Mouse (Mus musculus) adrenal gland, postnatal 25 days (tissue): ENCODE results near the gene Haus4. TPM values are rescaled to one million over a fixed set of nuclear protein-coding genes. Genes with fewer than 3 reads are reported as not detected.

ENCODE experiments used
- DNase-seq: peaks from one replicate; pipeline ENCODE4 v3.0.0; 2021; ENCODE audit warnings: mixed read lengths
- total RNA-seq: library from RNA; stranded (reverse); gene quantifications from 2 replicates; pipeline ENCODE4 v1.2.3, GENCODE M21; 2021

Haus4 gene
- total RNA-seq, 1 experiment from 2014 or later: 29.5 TPM

- DNase-seq: peak; percentile 65
Observed at GRCm38 (mm10) chr14:54572790-54573736, 18.6 kb upstream of the Haus4 start.

- DNase-seq: no peak
Observed at GRCm38 (mm10) chr14:54572122-54572521, 17.7 kb upstream of the Haus4 start.

DNA sequence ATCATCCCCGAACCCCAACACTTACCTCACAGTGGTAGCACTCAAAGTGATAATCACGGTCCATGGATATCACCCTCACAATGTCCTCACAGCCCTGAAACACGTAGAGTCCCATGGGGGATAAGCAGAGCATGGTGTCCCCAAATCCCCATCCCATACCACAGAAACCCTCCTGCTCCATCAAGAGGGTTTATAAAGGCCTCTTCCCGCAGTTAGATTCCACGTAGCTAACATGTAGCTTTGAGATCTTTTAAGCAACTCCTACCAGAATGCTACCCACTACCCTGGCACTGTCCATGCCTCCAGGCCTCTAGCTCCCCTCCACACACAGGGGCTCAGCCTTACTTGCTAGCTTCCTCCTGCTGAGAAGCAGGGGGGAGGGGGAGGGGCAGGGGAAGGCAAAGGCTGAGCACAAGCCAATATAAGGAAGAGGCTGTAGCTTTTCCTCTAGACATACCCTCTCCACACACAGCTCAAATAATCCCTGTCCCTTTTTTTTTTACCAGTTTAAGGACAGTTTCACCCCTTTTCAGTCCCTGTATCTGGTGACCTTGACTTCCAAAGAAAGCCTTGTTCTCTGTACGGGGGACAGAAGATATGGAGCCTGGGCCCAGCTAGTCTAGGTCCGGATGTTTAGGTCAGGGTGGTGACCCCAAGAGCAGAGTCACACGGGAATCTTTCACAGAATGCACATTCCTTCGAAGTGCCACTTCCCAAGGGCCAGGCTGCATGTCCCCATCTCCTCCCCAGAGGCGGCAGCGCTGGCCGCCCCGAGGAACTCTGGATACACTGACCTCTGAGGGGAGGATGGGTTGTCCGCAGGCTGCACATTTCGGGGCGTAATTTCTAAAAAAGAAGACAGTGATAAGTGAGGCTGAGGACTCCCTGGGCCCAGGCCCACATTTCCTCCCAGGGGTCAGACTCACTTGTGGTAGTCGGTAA lies 15.3 kb upstream of the Haus4 start:
- DNase-seq: no peak

DNA sequence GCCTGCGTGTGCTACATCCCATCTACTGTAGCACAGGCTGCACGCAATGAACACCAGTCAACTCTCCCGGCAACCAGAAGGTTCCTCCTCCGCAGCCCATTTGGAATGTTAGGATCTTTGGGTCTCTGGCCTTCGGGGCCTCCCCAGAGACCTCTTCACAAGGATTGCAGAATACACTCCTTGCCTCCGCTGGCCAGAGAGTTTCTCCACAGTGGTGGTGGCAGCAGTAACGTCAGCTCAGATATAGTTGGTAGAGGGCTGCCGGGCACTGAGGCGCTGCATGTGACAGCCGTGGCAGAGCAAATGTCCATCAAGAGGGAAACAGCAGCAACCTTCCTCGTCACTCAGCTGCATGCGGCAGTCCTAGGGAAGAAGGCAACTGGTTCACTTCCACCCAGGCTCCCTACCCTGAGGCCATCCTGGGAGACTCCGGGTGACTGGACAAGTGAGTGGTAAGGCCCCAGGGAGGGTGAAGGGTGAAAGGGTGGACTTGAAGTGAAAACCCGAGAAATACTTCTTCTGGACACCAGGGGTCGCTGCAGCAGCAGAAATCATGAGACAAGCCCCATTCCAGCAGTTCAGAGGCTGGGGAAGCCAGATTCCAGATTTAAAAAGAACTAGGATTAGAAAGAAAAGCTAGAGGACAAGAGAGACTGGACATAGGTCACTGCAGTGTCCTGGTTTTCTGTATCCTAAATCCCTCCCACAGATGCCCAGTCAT lies 14.4 kb upstream of the Haus4 start:
- DNase-seq: peak; percentile 69

- no peak for DNase-seq
Observed at GRCm38 (mm10) chr14:54560527-54561242, 6.3 kb upstream of the Haus4 start.

GRCm38 (mm10) chr14:54557330-54557729 lies 2.9 kb upstream of the Haus4 start:
- DNase-seq: no peak

DNA sequence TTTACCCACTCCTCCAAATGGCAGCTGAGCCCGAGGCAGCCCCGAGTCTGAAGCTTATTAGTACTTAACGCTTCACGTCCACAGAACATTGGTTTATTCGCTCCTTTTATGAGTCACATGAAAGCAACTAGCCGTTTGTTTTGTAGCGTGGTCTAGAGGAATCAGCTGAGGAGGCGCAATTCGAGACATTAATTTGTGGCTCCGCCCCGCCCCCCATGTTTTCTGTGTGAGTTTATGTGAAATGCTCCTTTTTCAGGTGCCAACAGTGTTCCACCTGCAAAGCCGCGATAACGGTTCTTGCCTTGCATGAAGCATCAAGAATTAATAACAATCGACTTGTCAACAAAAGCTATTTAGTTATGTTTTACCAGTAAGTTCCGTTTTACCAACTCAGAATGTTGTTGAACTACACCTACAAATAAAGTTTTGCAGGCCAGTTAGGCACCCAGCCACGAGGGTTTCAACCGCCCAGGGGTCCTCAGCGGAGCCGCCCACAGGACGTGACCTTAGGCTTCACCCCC lies 902 bp downstream of the Haus4 start:
- no peak for DNase-seq

- no peak for DNase-seq
Observed at GRCm38 (mm10) chr14:54544703-54545102, 9.7 kb downstream of the Haus4 start.

GRCm38 (mm10) chr14:54540771-54541170 lies 13.6 kb downstream of the Haus4 start:
- DNase-seq: no peak

- no peak for DNase-seq
Observed at GRCm38 (mm10) chr14:54538580-54538979, 15.8 kb downstream of the Haus4 start.

- peak; percentile 79 for DNase-seq
Observed at GRCm38 (mm10) chr14:54528446-54529111, 25.8 kb downstream of the Haus4 start.

DNA sequence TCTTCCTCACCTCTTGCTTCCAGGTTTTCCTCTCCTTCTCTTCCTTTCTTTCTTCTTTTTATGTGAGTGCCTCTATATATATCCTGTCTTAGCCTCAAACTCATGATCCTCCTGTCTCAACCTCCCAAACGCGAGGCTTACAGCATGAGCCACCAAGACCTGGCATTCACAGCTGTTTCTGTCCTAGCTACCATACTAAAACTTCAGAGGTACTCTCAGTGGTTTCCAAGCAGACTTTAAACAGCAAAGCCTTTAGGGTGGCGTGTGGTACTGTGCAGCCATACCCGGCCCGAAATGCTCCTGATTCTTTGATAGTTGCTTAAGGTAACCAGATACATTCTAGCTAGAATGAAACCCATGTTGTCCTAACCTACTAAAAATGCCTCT lies 26.4 kb downstream of the Haus4 start:
- no peak for DNase-seq

GRCm38 (mm10) chr14:54527227-54528006 lies 27.0 kb downstream of the Haus4 start:
- no peak for DNase-seq

GRCm38 (mm10) chr14:54523600-54523999 lies 30.8 kb downstream of the Haus4 start:
- no peak for DNase-seq

DNA sequence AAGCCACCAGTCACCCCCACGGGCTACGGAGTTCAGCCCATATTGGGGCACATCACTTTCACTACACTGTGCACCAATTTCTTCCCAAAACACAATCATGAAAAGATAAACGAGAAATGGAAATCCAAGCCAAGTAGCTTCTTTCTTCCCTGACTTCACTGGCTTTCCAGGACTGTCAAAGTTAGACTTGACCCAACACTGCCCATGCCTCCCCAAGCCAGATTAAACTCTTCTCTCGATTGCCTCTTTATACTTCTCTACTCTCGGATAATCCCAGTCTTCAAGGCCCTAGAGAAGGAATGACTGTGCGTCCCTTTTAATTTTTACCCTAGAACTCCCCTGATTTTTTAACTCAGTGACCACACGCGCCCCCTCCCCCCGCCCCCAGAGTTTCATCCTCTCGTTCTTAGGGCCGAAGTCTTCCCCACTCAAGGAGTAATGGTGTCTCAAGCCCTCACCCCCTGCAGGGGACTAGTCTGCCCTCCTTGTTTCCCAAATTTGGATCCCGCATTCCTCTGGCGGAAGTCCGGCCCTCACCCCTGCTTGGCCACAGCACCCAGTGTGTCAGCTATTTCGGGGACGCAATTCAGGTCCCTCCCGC lies 37.6 kb downstream of the Haus4 start:
- DNase-seq: no peak

DNA sequence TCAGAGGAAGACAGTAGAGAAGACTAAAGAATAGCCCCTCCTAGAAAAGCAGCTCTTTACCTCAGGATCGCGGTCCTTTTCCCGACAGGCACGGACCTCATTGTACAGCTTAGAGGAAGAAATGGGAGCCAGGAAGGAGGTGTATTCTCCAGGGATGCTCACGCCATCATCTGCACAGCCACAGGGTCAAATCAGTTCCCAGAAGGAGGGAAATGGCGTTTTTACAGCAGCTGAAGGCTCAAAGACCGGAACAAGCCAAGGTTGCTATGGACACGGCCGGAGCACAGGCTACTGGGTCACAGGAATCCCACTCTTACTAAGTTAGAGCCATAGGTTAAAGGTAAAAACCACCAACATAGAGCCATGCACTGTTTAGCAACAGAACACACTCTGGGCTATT lies 44.6 kb downstream of the Haus4 start:
- DNase-seq: no peak

GRCm38 (mm10) chr14:54503092-54503491 lies 51.3 kb downstream of the Haus4 start:
- no peak for DNase-seq

DNA sequence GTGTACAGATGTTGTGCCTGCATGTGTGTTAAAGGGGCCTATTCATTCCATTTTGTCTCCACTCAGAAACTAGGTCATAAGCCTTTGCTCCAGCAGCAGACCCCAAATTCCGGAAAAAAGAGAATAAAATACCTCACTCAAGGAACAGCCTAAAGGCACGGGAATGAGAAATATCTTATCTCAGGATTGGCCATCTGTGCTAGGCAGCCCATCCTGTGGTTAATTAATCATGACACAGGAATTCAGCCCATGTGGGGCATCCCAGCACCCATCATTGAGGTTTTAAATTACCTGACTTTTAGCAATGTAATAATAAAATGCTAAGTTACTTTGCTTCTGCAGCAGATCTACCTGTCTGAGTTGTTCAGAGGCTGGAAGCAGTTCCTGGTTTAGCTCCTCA lies 53.1 kb downstream of the Haus4 start:
- DNase-seq: no peak

DNA sequence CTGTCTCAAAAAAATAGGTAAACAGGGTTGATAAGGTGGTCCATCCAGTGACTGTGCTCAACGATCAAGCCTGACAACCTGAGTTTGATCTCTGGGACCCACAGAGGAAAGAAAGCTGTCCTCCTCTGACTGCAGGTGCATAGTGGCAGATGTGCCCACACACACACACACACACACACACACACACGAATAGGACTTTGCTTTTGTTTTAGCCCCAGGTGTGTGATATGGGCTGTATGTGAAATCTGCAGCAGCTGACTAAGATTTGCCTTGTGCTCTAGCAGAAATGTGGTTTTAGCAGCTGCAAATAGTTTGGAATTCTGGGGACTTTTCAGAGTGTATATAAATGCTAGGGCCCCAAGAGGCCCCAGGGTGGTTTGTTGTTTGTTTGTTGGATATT lies 55.1 kb downstream of the Haus4 start:
- no peak for DNase-seq

DNA sequence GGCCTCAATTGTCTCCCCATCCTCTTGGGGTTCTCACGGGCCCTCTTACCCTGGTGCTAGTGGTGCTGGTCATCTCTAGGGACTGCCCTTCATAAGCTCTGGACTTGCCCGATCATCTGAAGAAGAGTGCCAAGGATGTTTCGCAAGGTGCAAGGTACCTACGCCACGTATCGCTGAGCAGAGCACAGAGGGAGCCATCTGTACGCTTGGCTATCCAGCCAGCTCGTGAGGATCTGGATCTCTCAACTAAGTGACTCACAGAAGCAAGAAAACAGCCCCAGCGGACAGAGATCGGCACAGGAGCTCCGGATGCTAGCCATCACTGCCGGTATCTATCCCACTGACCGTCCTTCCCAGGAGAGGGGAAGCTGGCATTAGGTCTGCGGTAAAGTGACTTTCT lies 57.7 kb downstream of the Haus4 start:
- no peak for DNase-seq
